Comparison of ENCODE assay signal across 8 mouse cellular contexts in genomic region chr12:113187584-113188295, GRCm38 (mm10). TPM values are rescaled to one million over a fixed set of nuclear protein-coding genes. Genes with fewer than 3 reads are reported as not detected.
DNase-seq lines count a peak whose midpoint lies in the region; ATAC-seq lines count a peak whose summit lies in the region.

No protein-coding gene starts in this region.

- WGBS in intestine, embryonic 14.5 days = 4% methylated on average over 55 of the region's 56 CpGs

- peaks cover 17% of the 10 kb centered on the region for H3K27me3 ChIP-seq in intestine, embryonic 14.5 days (replicated peaks; ENCODE audit: control insufficient read depth, insufficient read depth, low read length)

- peak overlapping the region; percentile 73 for H3K4me2 ChIP-seq in intestine, embryonic 14.5 days (ENCODE audit: low read length)

- H3K9ac ChIP-seq in intestine, embryonic 14.5 days (ENCODE audit: low read length) = 0 out of 2 replicates have a peak overlapping the region, but pooled peaks have one; percentile 5

- H3K4me1 ChIP-seq in intestine, embryonic 14.5 days (replicated peaks; ENCODE audit: control insufficient read depth, insufficient read depth, low read length) = peaks cover 13% of the 10 kb centered on the region; the same call in 1 of the 2 replicates

- no peak overlapping the region for H3K27ac ChIP-seq in intestine, embryonic 14.5 days (ENCODE audit: low read depth)

- H3K36me3 ChIP-seq in intestine, embryonic 14.5 days (ENCODE audit: control insufficient read depth, insufficient read depth, low read length) = no peaks in the 10 kb centered on the region; the same call in 1 of the 2 replicates

- H3K9me3 ChIP-seq in intestine, embryonic 14.5 days (ENCODE audit: control insufficient read depth, low read length) = no peaks in the 10 kb centered on the region

- intact Hi-C loops in left cerebral cortex, postnatal 10 days (cut with DNase I) = loop anchor here (5.0 kb wide), 1 partner anchor 45 kb away; the partner anchor contains the start of gene Crip2

- ATAC-seq in intestine, embryonic 14.5 days (replicated peaks; ENCODE audit: low FRiP score, low TSS enrichment, low read depth) = peak; percentile 54
- ATAC-seq in megakaryocyte progenitor cell, adult 5-6 weeks (replicated peaks; ENCODE audit: poor library complexity) = peak; percentile 87

- peak overlapping the region; percentile 25 for H3K4me3 ChIP-seq in intestine, embryonic 14.5 days (ENCODE audit: low read depth, low read length)

- peak; percentile 86 for DNase-seq in adrenal gland, adult 2 months
- peak; percentile 92 to 96 for DNase-seq in cerebellum, postnatal 4 days (ENCODE audit: low spot score in 2 of 2)
- peak; percentile 47 to 53 for DNase-seq in gastrocnemius, adult 8-10 months (ENCODE audit: low spot score in 2 of 2)
- DNase-seq in intestine, embryonic 14.5 days (ENCODE audit: low spot score) = peak; percentile 92
- peak; percentile 89 to 92 for DNase-seq in left cerebral cortex, postnatal 10 days (ENCODE audit: extremely low spot score in 1 of 2, low spot score in 2 of 2)
- peak; percentile 95 for DNase-seq in right cerebral cortex, postnatal 14 days
- DNase-seq in urinary bladder, postnatal 36 days (ENCODE audit: low spot score in 2 of 2) = peak; percentile 62 to 78

RNA-seq across cellular contexts. Expression of gene Tmem121, which starts 2.0 kb away (rescaled TPM):
- total RNA-seq in adrenal gland, adult 2 months (2021) = 1 to 10 TPM; 2.8 to 9.7 TPM
- 11.9 and 15.9 TPM in 2 replicates for polyA plus RNA-seq in adrenal gland, adult 2 months (2012; rRNA removed)
- not detected for total RNA-seq in gastrocnemius, adult 8-10 months (2022)
- polyA plus RNA-seq in intestine, embryonic 14.5 days (2014; fragmentation: Nextera tagmentation; extraction: Ambion mirVana) = 6.6 and 7.6 TPM in 2 replicates
- total RNA-seq in left cerebral cortex, postnatal 10 days (2021) = 10 to 100 TPM; 35.0 to 39.1 TPM
- total RNA-seq in megakaryocyte progenitor cell, adult 5-6 weeks (2015) = 0.17 TPM in 1 of 2 replicates, not detected in the other
- total RNA-seq in megakaryocyte progenitor cell, adult 5-6 weeks (2017) = 0.12 TPM in 1 of 2 replicates, not detected in the other

RNA-seq across cellular contexts. Expression of gene Tedc1, which starts 31.5 kb away (rescaled TPM):
- total RNA-seq in adrenal gland, adult 2 months (2021) = 1 to 10 TPM in 1 of 2 experiments, under 1 TPM in 1; 0.66 to 1.4 TPM
- 3.6 and 6.6 TPM in 2 replicates for polyA plus RNA-seq in adrenal gland, adult 2 months (2012; rRNA removed)
- total RNA-seq in gastrocnemius, adult 8-10 months (2022) = under 1 TPM in 1 of 4 experiments, not detected in 3; 0.22 TPM
- polyA plus RNA-seq in intestine, embryonic 14.5 days (2014; fragmentation: Nextera tagmentation; extraction: Ambion mirVana) = 24.2 and 27.9 TPM in 2 replicates
- 1 to 10 TPM; 3.7 TPM for total RNA-seq in left cerebral cortex, postnatal 10 days (2021)
- 5.2 and 5.3 TPM in 2 replicates for total RNA-seq in megakaryocyte progenitor cell, adult 5-6 weeks (2015)
- 14.6 and 17.8 TPM in 2 replicates for total RNA-seq in megakaryocyte progenitor cell, adult 5-6 weeks (2017)

RNA-seq across cellular contexts. Expression of gene Crip1, which starts 41.6 kb away (rescaled TPM):
- total RNA-seq in adrenal gland, adult 2 months (2021) = 100 to 1,000 TPM in 1 of 2 experiments, 10 to 100 TPM in 1; 51.5 to 101 TPM
- polyA plus RNA-seq in adrenal gland, adult 2 months (2012; rRNA removed) = 31.7 and 36.9 TPM in 2 replicates
- 10 to 100 TPM; 53.0 to 78.6 (median 58.5) TPM for total RNA-seq in gastrocnemius, adult 8-10 months (2022)
- 266 and 312 TPM in 2 replicates for polyA plus RNA-seq in intestine, embryonic 14.5 days (2014; fragmentation: Nextera tagmentation; extraction: Ambion mirVana)
- total RNA-seq in left cerebral cortex, postnatal 10 days (2021) = 10 to 100 TPM; 12.4 to 12.6 TPM
- 139 and 158 TPM in 2 replicates for total RNA-seq in megakaryocyte progenitor cell, adult 5-6 weeks (2015)
- 126 and 150 TPM in 2 replicates for total RNA-seq in megakaryocyte progenitor cell, adult 5-6 weeks (2017)

RNA-seq across cellular contexts. Expression of gene Crip2, which starts 47.7 kb away (rescaled TPM):
- 10 to 100 TPM; 57.5 to 58.2 TPM for total RNA-seq in adrenal gland, adult 2 months (2021)
- 159 and 168 TPM in 2 replicates for polyA plus RNA-seq in adrenal gland, adult 2 months (2012; rRNA removed)
- total RNA-seq in gastrocnemius, adult 8-10 months (2022) = 10 to 100 TPM; 22.0 to 27.4 (median 24.3) TPM
- 124 and 129 TPM in 2 replicates for polyA plus RNA-seq in intestine, embryonic 14.5 days (2014; fragmentation: Nextera tagmentation; extraction: Ambion mirVana)
- 100 to 1,000 TPM; 220 to 253 TPM for total RNA-seq in left cerebral cortex, postnatal 10 days (2021)
- total RNA-seq in megakaryocyte progenitor cell, adult 5-6 weeks (2015) = 0.77 and 1.1 TPM in 2 replicates
- 0.57 and 1.2 TPM in 2 replicates for total RNA-seq in megakaryocyte progenitor cell, adult 5-6 weeks (2017)
